Mouse (Mus musculus) midbrain, embryonic 14.5 days (tissue): ENCODE measurements at regions not wholly inside any gene's neighbourhood (a gene's known extent, or its start where the extent isn't known, plus 50 kb on each side); places are given as distances from the start of the nearest gene placed in this dataset.

Source experiments
- ATAC-seq: fragments of 200-750 bp; cut with Nextera tagmentation; 2 replicates; pipeline ENCODE4 v1.8.0; 2017; ENCODE audit warnings: moderate number of reproducible peaks, moderate library complexity; ENCODE audit not compliant: low FRiP score, low TSS enrichment
- DNase-seq: peaks from one replicate; pipeline ENCODE4 v3.0.0-alpha.2; 2015
- H3K27ac ChIP-seq: fragments of 300-500 bp; sonication (generic); replicated peaks from 2 replicates; pipeline ENCODE4 v1.5.1; 2014; ENCODE audit warnings: mild to moderate bottlenecking, low read depth, low read length, moderate library complexity
- H3K27me3 ChIP-seq: fragments of 300-500 bp; sonication (generic); 2 replicates; pipeline ENCODE4 v1.6.1; 2014; ENCODE audit warnings: low read length, control low read depth, mixed read lengths; ENCODE audit not compliant: control insufficient read depth, insufficient read depth
- H3K36me3 ChIP-seq: fragments of 300-500 bp; sonication (generic); 2 replicates; pipeline ENCODE4 v1.6.1; 2014; ENCODE audit warnings: low read length, control low read depth; ENCODE audit not compliant: control insufficient read depth, insufficient read depth
- H3K4me1 ChIP-seq: fragments of 300-500 bp; sonication (generic); 2 replicates; pipeline ENCODE4 v1.6.1; 2014; ENCODE audit warnings: mild to moderate bottlenecking, antibody characterized with exemption, low read length, control low read depth; ENCODE audit not compliant: control insufficient read depth, insufficient read depth
- H3K4me2 ChIP-seq: fragments of 300-500 bp; sonication (generic); 2 replicates; pipeline ENCODE4 v1.6.1; 2014; ENCODE audit warnings: mild to moderate bottlenecking, low read length, moderate library complexity
- H3K4me3 ChIP-seq: fragments of 300-500 bp; sonication (generic); replicated peaks from 2 replicates; pipeline ENCODE4 v1.5.1; 2014; ENCODE audit warnings: low read depth, low read length
- H3K9ac ChIP-seq: fragments of 300-500 bp; sonication (generic); replicated peaks from 2 replicates; pipeline ENCODE4 v1.6.1; 2014; ENCODE audit warnings: mild to moderate bottlenecking, low read length, moderate library complexity
- H3K9me3 ChIP-seq: fragments of 300-500 bp; sonication (generic); 2 replicates; pipeline ENCODE4 v1.6.1; 2016; ENCODE audit warnings: low read length, control low read depth, mixed read lengths; ENCODE audit not compliant: control insufficient read depth
- WGBS: fragments of 180-500 bp; shearing (Covaris S2); extraction: QIAGEN DNeasy Blood & Tissue Kit; methylation state at CpG from one replicate; pipeline ENCODE4 v1.1.7; 2014; 5-methylcytosine and 5-hydroxymethylcytosine counted together

DNA sequence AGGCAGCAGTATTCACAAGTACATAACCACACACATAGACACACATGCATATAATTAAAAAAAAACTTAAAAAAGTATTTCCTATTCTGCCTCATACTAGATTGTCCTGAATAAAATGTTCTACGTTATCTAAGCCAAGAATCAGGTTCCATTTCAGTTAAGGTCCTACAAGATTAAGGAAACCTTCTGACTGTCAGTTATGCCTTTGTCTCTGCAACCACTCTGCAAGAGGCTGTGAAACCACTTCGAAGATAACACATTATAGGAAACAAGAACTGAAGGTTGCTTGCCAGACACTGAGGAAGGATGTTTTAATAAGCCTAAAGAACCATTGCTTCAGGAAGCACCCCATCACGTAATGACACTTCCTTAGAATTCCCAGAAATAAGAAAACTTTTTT lies 385.9 kb downstream of the Gm16223 start:
- DNase-seq (no peak), ATAC-seq (no peak)
- Histone ChIP-seq H3K4me2 (no peak overlapping the region), H3K27ac (no peak overlapping the region), H3K4me1 (no peaks in the 10 kb centered on the region), H3K27me3 (no peaks in the 10 kb centered on the region), H3K36me3 (no peaks in the 10 kb centered on the region), H3K9ac (no peak overlapping the region), H3K4me3 (no peak overlapping the region), H3K9me3 (no peaks in the 10 kb centered on the region)
- 83% methylated on average over 3 of the region's 3 CpGs for WGBS

DNA sequence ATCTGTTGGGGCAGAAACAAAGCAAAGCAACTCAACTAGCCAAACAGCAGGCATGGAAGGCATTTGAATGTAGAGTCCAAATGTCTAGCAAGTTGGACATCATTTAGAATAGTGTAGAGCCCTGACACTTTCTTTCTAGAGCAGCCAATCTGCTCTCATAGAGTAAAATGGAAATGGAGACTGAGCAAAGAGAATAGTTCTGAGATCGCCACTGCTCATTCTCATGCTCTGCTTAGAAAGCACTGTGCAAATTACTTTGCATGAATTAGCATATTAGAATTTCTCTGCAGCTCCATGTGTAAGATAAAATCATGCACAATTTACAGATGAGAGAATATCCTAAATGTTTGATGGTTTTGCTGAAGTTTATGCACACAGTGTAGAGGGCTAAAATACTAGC lies 393.4 kb downstream of the Gm16223 start:
- no peak for ATAC-seq
- Histone ChIP-seq H3K4me1 (no peaks in the 10 kb centered on the region), H3K27ac (no peak overlapping the region), H3K27me3 (no peaks in the 10 kb centered on the region), H3K4me3 (no peak overlapping the region), H3K9ac (no peak overlapping the region), H3K4me2 (no peak overlapping the region), H3K36me3 (no peaks in the 10 kb centered on the region), H3K9me3 (no peaks in the 10 kb centered on the region)
- WGBS: 76% methylated on average over 1 of the region's 1 CpGs
- DNase-seq: peak; percentile 12

DNA sequence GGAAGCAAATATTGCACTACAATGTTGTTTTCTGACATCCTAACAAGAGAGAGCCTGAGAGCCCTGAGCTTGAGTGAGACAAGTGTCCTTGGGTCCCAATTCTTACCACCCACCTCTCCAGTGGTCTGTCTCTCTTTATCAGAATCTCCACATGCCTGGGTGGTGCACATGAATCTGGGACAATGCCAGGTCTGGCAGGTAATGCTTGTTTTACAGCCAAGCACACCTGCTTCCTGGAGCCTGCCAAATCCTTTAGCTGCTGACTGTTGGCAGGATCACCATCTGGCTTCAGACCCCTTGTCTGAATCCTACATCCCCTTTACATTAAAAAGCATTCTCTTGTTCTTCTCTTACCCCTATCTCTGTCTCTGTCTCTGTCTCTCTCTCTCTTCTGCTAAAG lies 397.1 kb downstream of the Gm16223 start:
- H3K4me3 ChIP-seq: no peak overlapping the region
- ATAC-seq (no peak), DNase-seq (no peak)

DNA sequence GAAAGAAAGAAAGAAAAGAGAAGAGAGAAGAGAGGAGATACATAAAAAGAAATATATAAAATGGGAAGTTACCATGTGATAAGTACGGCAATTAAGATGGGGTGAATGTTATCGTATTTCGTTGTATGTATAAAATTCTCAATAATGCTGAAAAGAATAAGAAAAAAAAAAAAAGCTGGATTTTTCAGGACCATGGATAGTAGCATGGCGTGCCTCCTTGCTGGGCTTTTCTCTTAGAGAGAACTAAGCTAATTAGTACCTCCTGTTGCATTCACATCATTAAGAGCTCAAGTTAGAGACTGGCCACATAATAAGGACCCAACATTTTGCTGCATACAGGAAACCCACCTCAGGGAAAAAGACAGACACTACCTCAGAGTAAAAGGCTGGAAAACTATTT lies 405.7 kb downstream of the Gm16223 start:
- Histone ChIP-seq H3K9ac (no peak overlapping the region), H3K27me3 (no peaks in the 10 kb centered on the region), H3K4me1 (no peaks in the 10 kb centered on the region), H3K36me3 (no peaks in the 10 kb centered on the region), H3K9me3 (no peaks in the 10 kb centered on the region), H3K4me2 (no peak overlapping the region), H3K27ac (no peak overlapping the region), H3K4me3 (no peak overlapping the region)
- DNase-seq: no peak
- no peak for ATAC-seq
- 87% methylated on average over 4 of the region's 4 CpGs for WGBS

More for the DNA sequence above, 397.1 kb downstream of the Gm16223 start:
- H3K4me1 ChIP-seq: no peaks in the 10 kb centered on the region
- H3K27ac ChIP-seq: no peak overlapping the region
- no peaks in the 10 kb centered on the region for H3K9me3 ChIP-seq
- H3K36me3 ChIP-seq: no peaks in the 10 kb centered on the region
- H3K27me3 ChIP-seq: no peaks in the 10 kb centered on the region
- H3K9ac ChIP-seq: no peak overlapping the region
- H3K4me2 ChIP-seq: no peak overlapping the region

DNA sequence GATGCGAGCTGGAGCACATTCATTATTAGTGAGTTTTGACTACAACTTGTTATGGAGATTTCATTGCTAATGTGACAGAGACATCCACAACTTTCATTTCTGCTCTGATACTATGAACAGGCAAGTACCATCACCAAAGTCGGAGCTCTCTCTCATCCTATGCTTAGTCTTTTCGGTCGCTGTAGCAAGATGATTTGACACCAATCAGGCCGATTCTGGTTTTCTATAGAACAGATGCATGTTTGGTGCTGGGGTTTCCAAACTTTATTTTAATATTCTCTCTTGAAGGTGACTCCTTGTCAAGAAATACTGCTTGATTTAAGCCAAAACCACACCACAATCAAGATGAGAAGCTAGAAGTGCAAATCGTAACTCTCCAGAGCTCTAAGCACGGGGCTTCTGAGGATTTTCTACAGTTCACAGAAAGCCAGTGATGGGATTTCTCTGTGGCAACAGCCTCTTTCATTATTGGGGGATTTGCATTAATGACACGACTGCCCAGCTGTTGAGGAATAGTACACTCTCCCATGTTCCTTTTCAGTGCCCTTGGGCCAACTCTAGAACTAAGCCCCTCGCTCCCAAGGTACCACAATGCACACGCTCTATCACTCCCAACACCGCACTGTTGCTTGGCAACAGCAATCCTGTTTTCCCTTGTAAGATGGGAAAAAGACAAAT lies 434.5 kb downstream of the Gm16223 start:
- Histone ChIP-seq H3K9me3 (no peaks in the 10 kb centered on the region), H3K4me2 (no peak overlapping the region), H3K27ac (peak overlapping the region; percentile 20; the same call in 1 of the 2 replicates), H3K4me1 (0 out of 2 replicates have a peak, but pooled peaks cover 7% of the 10 kb centered on the region), H3K4me3 (no peak overlapping the region), H3K27me3 (no peaks in the 10 kb centered on the region), H3K9ac (no peak overlapping the region), H3K36me3 (no peaks in the 10 kb centered on the region)
- 35% methylated on average over 11 of the region's 11 CpGs for WGBS
- ATAC-seq: peak; percentile 94
- DNase-seq: peak; percentile 80

DNA sequence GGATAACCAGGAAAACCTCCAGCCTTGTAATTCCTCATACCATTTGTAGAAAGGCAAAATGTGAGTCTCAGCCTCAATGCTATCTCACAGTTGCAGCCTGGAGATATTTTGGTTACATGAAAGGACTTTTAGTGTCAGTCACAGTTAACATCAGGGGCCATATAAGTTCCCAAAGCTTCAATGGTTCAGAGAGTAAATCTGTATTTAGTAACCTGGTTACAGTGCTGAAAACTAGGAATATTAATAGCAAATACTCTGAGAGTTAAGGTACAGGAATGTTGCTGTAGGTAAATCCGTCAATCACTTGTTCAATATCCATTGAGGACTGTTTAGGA lies 435.0 kb downstream of the Gm16223 start:
- no peak overlapping the region for H3K9ac ChIP-seq
- no peaks in the 10 kb centered on the region for H3K27me3 ChIP-seq
- no peaks in the 10 kb centered on the region for H3K9me3 ChIP-seq
- H3K36me3 ChIP-seq: no peaks in the 10 kb centered on the region
- peak; percentile 35; the same call in 1 of the 2 replicates for ATAC-seq
- H3K4me2 ChIP-seq: no peak overlapping the region
- peak overlapping the region; percentile 20; the same call in 1 of the 2 replicates for H3K27ac ChIP-seq
- 87% methylated on average over 1 of the region's 1 CpGs for WGBS
- 0 out of 2 replicates have a peak, but pooled peaks cover 7% of the 10 kb centered on the region for H3K4me1 ChIP-seq
- no peak for DNase-seq
- no peak overlapping the region for H3K4me3 ChIP-seq

DNA sequence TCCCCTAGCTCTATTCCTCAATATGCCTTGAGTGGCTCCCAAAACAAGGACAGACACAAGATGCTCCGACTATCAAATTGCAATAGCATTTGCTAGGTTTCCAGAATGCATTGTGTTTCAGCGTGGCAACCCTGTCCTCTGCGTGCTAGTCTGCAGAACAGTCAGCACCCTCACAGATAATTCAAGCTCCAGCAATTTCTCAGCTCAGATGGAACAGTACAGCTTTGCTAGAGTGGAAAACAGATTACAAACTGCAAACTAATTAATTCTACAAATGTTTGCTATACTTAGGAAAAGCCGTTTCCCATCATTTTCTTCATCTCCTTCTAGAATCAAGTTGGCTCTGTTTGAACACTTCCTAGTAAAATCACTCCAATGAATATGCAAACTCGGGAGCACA lies 441.4 kb downstream of the Gm16223 start:
- no peak overlapping the region for H3K9ac ChIP-seq
- no peak overlapping the region for H3K27ac ChIP-seq
- H3K9me3 ChIP-seq: no peaks in the 10 kb centered on the region
- ATAC-seq (no peak), DNase-seq (no peak)
- no peak overlapping the region for H3K4me2 ChIP-seq
- no peaks in the 10 kb centered on the region for H3K27me3 ChIP-seq
- WGBS: 81% methylated on average over 5 of the region's 5 CpGs
- H3K4me1 ChIP-seq: no peaks in the 10 kb centered on the region
- H3K4me3 ChIP-seq: no peak overlapping the region
- H3K36me3 ChIP-seq: no peaks in the 10 kb centered on the region

DNA sequence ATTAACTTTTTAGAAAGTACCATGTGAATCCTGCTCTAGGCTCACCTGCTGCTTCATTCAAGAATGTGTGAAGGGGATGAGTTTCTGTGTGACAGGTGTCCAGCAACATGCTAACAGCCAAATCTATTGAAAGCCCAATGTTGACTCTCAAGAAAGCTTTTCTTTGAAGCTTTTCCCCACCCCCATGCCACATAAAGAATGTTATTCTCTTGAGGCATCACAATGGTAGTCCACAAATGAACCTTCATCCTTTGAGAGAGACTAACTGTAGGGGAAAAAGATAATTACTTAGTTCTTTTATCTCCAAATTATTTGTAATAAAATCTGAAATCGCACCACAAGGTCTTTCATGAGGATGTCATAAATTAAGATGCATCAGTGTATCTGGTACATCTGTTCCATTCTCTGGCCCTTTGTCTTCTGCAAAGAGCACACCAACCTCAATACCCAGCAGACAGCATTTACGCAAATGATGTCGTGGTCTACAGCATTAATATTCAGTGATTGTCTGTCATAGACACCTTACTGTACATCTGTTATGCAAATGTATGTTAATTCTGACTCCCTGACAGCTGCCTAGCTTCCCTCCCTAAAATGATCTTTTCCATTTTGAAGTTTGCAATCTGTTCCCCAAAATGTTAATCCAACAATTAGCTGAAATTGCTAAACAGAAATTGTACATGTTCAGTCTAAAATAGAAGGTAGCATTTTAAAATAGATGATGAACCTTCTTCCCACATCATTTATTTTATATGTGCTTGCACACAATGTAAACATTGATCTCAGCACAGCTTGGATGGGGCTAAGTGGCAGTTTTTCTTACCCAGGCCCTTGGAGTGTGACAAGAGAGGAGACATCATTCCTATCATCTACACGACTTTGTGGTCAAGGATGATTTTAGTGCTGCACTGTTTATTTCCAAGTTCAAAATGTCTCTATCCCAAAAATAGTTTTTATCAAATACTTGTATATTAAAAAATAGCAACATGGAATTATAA lies 455.7 kb downstream of the Gm16223 start:
- DNase-seq: peak; percentile 64
- Histone ChIP-seq H3K36me3 (no peaks in the 10 kb centered on the region), H3K4me1 (no peaks in the 10 kb centered on the region), H3K4me3 (no peak overlapping the region), H3K27me3 (no peaks in the 10 kb centered on the region), H3K27ac (peak overlapping the region; percentile 14; the same call in 1 of the 2 replicates), H3K4me2 (no peak overlapping the region), H3K9me3 (no peaks in the 10 kb centered on the region), H3K9ac (no peak overlapping the region)
- ATAC-seq: peak; percentile 86
- 37% methylated on average over 4 of the region's 4 CpGs for WGBS
